Mouse (Mus musculus): ENCODE results near the gene Pappa. TPM values are rescaled to one million over a fixed set of nuclear protein-coding genes. Genes with fewer than 3 reads are reported as not detected.

The Pappa gene
- polyA plus RNA-seq, 2 experiments from 2014 or later: 0.04 TPM; not detected in 1

DNA sequence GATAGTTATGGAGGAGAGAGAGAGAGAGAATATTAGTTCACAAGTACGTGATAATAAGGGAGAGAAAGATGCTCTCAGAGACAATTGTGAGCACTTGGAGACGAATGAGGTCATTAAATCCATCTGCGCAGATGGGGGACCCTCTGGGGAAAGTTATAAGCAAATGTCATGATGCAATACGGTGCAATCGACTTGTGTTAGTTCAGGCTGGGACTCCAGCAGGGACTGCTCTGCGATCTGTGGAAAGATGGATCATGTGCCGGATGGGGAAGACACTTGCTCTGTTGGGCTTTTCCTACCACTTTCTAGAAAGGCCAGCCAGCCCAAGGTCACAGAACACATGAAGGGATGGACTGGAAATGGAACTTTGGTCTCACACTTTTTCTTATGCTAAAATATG is 226.5 kb downstream of the Pappa start:
- no peak for ATAC-seq

DNA sequence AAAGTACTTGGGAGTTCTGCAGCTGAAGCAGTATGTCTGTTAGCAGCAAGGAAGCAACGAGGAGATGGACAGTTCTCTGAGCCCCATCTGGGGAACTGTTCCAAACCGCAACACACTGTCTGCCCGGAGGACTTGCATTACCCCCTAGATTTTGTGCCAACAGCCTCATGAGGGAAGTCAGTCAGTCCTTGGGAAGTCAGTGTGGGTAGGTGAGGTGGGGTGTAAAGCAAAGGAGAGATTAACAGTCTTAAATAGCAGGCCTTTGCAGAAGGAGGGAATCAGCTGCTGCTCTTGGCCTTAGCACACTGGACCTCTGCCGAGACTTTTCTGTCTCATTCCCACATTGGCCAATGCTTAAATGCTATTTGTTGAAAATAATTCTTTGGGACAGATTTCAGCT is 230.6 kb downstream of the Pappa start:
- ATAC-seq: no peak

DNA sequence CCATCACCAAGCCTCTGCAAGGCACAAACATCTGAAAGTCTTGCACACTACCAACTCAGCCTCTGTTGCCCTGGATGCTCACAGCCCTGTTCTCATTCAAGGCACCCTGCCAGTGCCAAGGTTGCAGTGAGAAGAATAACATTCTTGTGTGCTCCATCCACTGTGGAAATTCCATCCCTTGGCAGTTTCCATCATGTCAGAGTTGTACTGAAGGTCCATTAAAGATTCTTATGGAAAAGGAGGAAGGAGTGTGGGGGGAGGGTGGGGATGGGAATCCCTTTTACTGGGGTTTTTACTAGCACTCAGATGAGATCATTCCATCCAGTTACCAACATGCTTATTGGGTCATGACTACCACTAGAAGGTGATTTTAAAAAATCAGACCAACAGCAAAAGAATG is 243.2 kb downstream of the Pappa start:
- no peak for ATAC-seq

DNA sequence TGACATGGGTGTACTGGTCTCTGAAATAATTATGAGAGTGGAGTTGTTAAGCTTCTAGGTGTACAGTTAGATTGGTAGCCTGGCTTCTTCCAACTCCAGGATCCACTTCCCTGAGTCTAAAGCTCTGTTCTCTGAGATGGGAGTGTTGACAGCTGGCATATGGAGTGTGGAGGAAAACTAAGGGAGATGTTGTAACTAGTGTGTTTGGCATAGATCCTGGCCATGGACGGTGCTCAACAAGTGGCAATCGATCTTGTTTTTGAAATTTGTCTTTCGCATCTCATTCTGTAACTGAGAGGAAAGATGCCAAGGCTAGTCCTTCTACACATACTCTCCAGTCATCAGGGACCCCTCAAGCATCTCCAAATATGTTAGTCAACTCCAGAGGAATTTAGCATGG is 248.8 kb downstream of the Pappa start:
- no peak for ATAC-seq

DNA sequence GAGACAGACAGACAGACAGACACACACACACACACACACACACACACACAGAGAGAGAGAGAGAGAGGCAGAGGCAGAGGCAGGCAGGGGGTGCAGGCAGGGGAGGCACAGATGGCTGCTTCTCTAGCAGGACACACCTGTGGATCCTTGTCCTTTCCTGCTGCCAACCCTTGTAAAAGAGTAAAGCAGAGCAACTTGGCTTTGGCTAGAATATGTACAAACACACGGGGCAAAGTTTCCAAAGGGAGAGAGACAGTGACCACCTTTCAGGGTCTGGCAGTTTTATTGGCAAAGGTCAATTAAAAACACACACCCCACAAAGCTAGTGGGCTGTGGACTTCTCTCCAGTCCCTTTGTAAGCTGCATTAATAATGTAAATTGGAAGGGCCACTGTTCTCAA is 249.9 kb downstream of the Pappa start:
- ATAC-seq: no peak

DNA sequence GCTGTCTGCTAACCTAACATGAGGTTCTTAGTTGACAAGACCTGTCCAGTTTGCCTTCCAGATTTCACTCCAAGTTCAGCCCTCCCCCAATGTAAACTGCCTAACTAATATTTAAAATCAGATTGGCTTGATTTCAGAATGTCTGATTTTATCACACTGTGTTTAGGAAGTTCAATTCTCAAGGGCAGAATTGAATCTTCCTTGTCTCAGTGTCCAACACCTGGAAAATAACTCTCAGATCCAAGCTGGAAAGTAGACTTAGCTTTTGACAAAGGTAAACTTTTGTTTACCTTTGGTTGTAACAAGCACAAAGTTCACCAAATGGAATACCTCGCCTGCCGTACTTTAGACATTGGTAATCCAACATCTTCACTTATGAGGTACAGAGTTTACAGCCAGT is 252.6 kb downstream of the Pappa start:
- ATAC-seq: no peak

DNA sequence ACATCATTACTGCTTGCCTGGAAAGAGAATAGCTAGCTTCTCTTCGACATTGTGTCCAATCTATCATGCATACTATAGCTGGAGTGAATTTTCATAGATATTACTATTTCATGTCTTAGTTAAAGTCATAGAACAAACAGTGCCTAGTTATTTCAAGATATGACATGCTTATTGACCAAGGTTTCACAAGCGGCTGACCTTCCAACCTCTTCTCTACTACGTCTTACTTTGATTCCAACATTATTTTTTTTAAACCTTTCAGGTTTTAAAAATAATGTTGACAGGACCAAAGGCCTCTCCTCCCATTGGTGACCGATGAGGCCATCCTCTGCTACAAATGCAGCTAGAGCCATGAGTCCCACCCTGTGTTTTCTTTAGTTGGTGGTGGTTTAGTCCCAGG is 255.5 kb downstream of the Pappa start:
- no peak for ATAC-seq

DNA sequence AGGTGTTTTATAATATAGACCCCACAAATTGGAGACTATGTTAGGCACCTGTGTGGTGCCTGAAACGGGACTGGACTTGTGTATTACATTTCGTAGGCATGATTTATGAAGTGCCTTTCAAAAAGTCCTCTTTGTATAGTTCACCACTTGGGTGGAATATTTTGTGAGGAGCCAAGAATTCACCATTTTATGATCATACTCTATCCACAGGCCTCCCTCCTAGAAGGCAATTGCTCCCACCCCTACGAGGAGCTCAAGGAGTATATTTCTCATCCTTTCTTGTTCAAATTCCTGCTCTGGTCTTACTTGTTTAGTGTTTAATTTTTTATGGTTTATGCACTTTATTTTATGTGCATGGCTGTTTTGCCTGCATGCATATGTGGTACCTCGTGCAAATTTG is 259.1 kb downstream of the Pappa start:
- no peak for ATAC-seq

DNA sequence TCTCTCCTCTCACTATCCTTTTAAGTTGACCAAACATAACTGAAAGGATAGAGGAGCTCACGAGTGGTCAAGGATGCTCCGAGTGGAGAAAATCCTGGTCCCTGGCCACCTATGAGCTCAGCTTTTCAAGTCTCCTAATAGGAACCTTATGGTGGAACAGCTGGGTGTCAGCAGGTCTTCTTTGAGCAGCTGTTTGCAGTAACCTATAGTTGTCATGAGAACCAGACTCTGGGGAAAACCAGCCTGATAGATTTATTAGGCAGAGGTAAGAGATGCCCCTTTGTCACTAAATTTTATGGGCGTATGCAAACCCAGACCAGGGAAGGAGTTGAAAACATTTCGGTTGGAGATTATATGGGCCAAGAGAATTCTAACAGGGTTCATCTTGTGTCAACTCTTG is 267.0 kb downstream of the Pappa start:
- no peak for ATAC-seq

DNA sequence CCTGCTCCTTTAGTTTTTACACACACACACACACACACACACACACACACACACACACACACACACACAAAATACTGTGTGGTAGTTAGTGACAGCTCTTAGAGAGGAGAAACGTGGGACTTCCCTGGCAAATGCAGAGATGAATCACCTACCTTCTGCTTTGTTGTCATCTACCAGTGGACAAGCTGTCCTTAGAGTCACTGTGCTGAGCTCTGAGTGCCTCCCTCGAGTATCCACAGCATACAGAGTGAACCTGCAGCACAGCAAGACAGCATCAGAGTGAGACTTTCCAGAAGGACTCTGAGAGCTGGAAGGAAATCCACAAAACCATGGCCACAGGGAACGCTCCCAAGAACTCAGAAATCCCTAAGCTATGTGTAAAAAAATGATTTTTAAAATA is 272.8 kb downstream of the Pappa start:
- no peak for ATAC-seq

DNA sequence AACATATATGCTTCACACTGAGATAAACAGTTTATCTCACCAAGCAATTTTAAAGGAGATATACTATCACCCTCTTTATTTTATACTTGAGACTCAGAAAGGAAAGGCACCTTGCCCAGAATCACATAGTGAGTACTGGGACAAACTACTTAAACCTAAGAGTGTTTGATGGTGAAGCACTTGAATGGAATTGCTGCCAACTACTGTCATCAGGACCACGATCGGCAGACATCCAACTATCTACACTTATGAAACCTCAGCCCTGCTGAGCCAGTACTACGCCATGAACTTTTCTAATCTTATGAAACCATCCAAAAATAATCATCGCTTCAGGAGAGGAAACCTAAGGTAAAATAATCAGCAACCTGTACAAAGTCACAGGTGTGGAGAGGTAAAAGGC is 275.5 kb downstream of the Pappa start:
- no peak for ATAC-seq

DNA sequence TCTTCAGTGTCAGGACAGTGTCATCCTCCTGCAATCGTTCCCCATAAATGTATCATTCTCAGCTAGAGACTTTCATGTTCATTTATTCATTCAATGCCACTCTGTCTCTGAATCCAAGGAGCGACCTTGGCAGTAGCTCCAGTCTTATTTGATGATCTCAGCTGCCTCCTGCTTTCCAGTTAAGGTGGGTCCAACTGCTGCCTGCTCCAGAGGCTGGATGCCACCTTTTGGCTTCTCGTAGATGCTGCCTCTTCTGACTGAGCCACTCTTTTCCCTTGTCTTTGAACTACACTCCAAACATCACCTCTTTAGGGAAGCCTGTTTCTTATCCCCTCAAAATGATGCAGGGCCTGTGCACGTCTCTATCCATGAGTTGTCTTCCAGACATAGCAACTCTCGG is 278.3 kb downstream of the Pappa start:
- no peak for ATAC-seq

DNA sequence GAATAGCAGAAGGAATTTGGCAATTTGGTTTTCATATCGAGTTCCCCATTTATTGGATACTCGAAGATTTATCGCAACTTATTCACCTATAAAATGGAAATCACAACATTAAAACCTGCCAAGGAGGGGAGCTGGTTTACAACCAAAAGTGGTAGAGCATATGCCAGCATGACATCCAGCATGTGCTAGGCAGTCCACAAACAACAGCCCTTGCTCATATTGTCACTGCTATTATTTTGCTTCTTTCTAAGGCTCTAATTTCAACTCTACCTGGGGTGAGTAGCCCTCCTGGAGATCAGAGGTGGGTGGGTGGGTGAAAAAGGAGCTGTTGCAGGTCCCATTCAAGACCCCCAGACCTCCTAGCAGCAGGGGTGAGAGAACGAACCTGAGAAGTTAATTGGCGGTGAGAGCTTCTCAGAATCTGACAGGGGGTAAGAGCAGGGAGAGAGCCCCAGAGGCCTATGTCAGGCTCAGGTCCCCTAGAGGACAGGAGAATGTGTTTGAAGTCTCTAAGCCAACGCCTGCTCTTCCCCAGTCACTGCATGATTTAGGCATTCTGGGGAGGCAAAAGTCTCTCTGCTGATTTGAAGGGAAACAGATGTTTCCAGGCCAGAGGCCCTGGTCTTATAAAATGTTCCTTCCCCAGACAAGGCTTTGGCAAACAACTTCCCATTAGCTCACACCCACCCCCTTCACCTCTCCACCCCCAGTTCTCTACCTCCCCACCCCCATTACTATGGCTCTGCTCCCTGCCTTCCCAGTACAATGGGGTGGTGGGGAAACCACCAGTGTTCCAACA is 279.1 kb downstream of the Pappa start:
- ATAC-seq: no peak
